Mouse (Mus musculus) layer of hippocampus, adult 2 months (tissue): ENCODE data around the gene Camk2g. TPM values are rescaled to one million over a fixed set of nuclear protein-coding genes. Genes with fewer than 3 reads are reported as not detected.
A peak's percentile ranks its signal among the peaks of the same experiment; 100 is the strongest.

Experiments used
- DNase-seq, 2 experiments: peaks; one replicate each; pipeline ENCODE4 v3.0.0; 2022; ENCODE audit warnings: low spot score in 2 of 2
- H3K27ac ChIP-seq: fragments of 200-600 bp; 2 replicates; pipeline ENCODE4 v1.8.1; 2022
- H3K4me3 ChIP-seq: fragments of 200-600 bp; 2 replicates; pipeline ENCODE4 v1.8.1; 2022; ENCODE audit warnings: mild to moderate bottlenecking
- CTCF ChIP-seq: fragments of 200-600 bp; conservative IDR thresholded peaks from 2 replicates; pipeline ENCODE4 v1.8.1; 2022; ENCODE audit warnings: antibody characterized with exemption, mild to moderate bottlenecking, moderate library complexity
- total RNA-seq, 2 experiments: library from RNA; stranded (reverse); gene quantifications; 2 replicates each; pipeline ENCODE4 v1.2.3; 2021

Camk2g gene
- total RNA-seq, 2 experiments from 2014 or later: 216 to 229 TPM

DNA sequence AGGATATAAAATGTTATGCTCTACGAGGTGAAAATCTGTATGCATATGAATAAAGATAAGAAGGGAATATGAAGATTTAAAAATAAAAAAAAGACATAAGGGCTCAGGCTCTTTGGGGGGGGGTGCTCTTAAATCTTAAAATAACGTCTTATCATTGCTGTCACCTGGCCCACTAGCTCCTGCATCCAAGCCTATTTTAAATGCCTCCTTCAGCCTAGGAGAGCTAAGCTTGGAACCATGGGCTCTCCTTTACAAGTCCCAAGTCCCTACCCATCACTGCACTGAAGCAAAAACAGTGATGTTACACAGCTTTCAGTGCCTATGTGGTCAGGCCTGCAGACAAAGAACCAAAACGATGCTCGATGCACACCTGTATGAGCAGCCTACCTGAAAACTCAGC, 4.3 kb downstream of the Camk2g start:
- Histone ChIP-seq H3K27ac (peak overlapping the region; percentile 93), H3K4me3 (no peak overlapping the region; the same call in 1 of the 2 replicates)
- TF ChIP-seq CTCF: no peak
- DNase-seq: no peak

DNA sequence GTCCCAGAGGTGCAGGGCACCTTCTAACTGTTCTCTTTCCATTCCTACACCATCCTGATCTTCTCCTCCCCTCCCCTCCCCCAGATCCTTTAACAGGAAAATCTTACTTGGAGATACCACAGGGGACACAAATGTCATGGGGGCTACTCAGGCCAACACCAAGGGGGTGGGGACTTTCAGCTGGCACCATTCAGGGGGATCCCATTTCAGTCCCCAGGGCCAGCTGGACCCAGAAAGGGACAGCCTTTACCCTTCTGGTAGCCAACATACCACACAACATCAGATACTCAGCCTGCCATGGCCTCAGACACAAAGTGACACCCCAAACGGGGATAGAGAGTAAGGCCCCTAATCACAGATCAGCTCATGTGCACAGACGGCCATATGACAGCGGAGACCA, 5.7 kb downstream of the Camk2g start:
- Histone ChIP-seq H3K27ac (peak overlapping the region; percentile 86; the same call in 1 of the 2 replicates), H3K4me3 (no peak overlapping the region)
- no peak for DNase-seq
- no peak for TF ChIP-seq CTCF

DNA sequence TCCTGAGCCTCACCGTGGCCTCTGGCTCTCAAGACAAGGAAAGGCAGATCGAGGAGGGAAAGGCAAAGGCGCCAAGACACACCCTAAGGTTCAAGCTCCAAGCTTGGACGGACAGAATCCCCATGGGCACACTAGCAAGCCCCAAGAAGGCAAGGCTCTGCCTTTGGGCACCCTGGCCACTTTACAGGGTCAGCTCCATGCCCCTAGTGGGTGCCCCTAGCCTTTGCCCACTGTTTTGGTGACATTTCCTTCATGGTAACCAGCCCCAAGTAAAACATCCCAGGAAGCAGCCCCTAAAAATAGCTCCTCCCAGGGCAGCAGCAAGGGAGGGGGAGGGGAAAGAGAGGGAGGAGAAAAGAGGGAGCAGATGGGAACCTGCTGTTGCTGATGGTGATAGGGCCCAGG, 7.3 kb downstream of the Camk2g start:
- peak in 1 of 2 experiments; percentile 50 for DNase-seq
- 0 out of 2 replicates have a peak, but pooled peaks have one; percentile 5 for TF ChIP-seq CTCF
- H3K27ac ChIP-seq: peak overlapping the region; percentile 86
- H3K4me3 ChIP-seq: peak overlapping the region; percentile 6; the same call in 1 of the 2 replicates

DNA sequence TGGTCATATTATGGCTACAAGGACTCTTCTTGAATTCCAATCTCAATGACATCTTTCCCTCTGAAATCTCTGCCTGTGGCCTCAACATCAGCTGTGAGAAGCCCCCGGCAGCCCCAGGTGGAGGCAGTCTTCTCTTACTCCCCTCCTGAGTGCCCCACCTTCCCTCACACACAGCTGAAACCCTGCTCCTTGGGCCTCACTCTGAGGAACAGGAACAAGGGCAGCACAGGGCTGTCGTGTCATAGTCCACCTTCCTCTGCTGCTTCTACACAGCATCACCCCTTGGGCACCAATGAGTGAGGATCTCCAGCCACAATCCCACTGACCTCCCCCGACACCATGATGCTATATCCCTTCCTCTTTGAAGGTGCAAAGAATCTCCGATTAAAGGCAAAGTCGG, 7.9 kb downstream of the Camk2g start:
- no peak overlapping the region; the same call in 1 of the 2 replicates for H3K4me3 ChIP-seq

DNA sequence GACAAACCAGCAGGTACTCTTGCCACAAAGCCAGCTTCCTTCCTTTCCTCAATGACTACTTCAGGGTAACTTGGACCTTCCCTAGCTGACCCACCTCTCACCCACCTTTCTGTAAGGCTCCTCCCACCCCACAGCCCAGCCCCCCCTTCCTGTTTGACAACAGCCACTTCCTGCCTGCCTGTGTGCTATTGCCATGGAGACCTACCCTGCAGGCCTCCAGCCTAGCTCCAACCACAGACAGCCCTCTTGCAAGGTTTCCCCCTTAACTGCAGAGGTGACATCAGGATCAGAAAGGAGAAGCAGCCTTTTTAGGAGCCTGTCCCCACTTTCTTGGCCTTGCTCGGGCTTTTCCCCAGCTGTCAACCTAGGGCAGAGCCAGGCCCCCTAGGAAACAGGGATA, 8.7 kb downstream of the Camk2g start:
- Histone ChIP-seq H3K4me3 (no peak overlapping the region), H3K27ac (peak overlapping the region; percentile 86)
- TF ChIP-seq CTCF: no peak
- DNase-seq: no peak

More for the DNA sequence above, 7.9 kb downstream of the Camk2g start:
- peak overlapping the region; percentile 86 for H3K27ac ChIP-seq
- no peak for TF ChIP-seq CTCF
- no peak for DNase-seq

DNA sequence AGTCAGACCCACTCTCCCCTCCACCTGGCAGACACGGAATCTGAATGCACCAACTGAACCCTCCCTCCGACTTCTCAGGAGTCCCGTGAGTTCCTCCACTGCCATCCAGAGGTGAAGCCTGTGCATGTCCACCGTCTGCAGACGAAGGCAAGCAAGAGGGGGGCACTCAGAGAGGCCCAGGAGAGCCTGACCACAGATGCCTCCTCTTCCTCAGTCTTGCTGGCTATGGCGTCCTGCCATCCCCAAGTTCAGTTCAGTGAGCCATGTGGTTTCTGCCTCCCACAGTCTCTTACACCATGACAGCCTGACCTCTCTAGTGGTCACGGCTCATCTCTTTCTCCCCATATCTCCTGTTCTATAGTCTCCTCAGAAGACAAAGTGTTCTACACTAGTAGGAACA, 9.2 kb downstream of the Camk2g start:
- DNase-seq: no peak
- Histone ChIP-seq H3K27ac (peak overlapping the region; percentile 86), H3K4me3 (no peak overlapping the region)
- 0 out of 2 replicates have a peak, but pooled peaks have one; percentile 13 for TF ChIP-seq CTCF

DNA sequence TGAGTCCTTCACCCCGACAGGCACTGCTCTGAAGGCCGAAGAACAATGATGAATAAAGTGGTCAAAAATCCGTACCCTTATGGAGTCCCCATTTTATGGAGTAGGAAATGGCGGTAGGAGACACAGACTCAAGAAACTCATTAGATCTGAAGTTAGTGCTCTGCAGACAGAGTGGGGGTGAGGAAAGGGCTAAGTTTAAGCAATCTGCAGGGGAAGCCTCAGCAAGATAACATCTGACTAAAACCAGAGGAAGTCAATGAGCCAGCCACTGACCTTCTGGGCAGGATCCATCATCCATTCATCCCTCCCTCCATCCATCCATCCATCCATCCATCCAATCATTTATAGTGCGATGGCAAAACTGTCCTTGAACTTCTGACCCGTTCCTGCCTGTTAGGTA, 10.4 kb downstream of the Camk2g start:
- no peak overlapping the region for H3K4me3 ChIP-seq
- no peak for TF ChIP-seq CTCF
- H3K27ac ChIP-seq: peak overlapping the region; percentile 70
- DNase-seq: no peak

DNA sequence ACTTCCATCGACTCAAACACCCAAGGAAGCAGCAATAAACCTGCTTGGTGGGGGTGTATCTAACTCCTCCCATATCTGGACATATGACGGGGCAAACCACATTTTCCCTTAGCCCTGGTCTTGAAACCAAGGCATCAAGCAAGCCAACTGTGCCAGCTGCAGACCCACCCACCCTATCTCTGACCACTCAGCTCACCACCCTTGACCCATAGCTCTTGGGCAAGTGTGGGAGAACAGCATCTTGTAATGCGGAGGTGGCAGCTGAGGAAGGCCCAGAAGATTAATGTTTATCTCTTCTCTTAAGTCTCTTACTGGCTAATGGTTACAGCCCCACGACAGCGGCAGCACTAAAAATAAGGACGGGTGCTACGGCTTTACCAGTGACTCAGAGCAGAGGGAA, 11.0 kb downstream of the Camk2g start:
- DNase-seq: no peak
- Histone ChIP-seq H3K27ac (peak overlapping the region; percentile 70), H3K4me3 (no peak overlapping the region)
- no peak for TF ChIP-seq CTCF

DNA sequence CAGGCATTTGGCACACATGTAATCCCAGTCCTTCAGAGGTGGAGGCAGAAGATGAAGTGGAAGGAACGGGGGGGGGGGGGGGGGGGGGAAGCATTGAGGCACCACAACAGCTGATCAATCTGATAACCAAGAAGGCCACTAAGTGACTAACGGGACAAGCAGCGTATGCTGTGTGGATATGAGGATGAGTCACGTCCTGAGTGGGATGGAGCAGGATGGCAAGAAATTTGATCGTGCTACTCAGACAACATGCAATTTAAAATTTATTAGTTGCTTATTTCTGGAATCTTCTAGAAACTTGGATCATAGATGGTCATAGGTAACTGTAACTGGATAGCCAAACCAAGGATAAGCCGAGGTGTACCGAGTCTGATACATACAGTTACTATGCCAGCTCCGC, 13.7 kb downstream of the Camk2g start:
- Histone ChIP-seq H3K27ac (peak overlapping the region; percentile 70; the same call in 1 of the 2 replicates), H3K4me3 (no peak overlapping the region)
- TF ChIP-seq CTCF: no peak
- no peak for DNase-seq

DNA sequence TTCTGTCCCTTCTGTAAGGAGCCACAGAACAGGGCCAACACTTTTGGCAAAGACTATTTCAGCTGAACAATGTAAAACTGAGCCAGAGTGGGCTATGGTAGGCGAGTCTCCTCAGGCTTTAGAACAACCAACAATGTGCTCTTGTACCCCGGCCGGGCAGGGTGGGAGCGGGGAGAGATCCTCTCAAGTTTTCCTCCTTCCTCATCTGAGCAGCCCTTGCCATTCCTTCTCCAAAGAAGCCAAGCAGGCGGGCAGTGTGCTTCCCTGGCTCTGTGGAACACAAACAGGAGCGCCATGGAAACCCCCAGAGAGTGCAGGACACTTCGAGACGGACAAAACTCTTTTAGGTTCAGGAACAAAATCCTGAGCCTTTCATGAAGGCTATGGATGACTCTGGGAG, 15.4 kb downstream of the Camk2g start:
- peak overlapping the region; percentile 73 for H3K27ac ChIP-seq
- no peak for DNase-seq
- no peak for TF ChIP-seq CTCF
- no peak overlapping the region for H3K4me3 ChIP-seq

DNA sequence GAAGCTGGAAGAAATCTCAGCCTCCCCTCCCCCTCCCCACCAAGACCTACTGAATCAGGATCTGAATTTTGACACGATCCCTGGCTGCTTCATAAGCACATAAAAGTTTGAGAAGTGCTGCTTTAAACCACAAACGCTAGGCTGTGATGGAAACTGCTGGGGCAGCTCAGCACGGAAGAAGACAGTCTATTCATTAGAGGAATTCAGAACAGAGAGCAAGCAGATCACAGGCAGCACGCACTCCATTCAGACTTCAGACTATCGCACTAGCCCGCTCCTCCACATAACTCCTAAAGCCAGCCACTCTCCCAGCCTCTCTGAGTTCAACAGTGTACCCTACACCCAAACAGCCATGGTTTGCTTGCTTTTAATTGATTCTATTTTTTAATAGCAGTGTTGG, 18.2 kb downstream of the Camk2g start:
- TF ChIP-seq CTCF: no peak
- H3K27ac ChIP-seq: peak overlapping the region; percentile 77
- no peak for DNase-seq
- no peak overlapping the region for H3K4me3 ChIP-seq

DNA sequence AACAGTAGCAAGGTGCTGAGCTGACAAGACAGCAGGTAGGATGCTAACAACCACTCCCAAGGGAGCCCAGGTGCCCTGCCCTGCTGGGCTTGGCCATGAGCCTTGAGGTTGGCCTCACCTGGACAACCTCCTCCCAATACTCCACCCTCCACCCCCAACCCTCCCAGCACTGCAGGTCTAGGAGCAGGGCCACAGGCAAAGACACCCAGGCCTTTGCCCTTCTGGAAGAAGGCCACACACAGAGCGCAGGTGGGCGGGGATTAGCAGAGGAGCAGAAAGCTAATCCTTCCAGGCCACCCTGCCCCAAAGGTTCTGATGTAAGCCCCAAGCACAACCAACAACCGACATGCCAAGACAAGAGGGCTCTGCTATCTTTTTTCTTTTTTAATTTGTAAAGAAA, 20.5 kb downstream of the Camk2g start:
- no peak for TF ChIP-seq CTCF
- no peak for DNase-seq
- no peak overlapping the region for H3K4me3 ChIP-seq
- H3K27ac ChIP-seq: peak overlapping the region; percentile 62; the same call in 1 of the 2 replicates

DNA sequence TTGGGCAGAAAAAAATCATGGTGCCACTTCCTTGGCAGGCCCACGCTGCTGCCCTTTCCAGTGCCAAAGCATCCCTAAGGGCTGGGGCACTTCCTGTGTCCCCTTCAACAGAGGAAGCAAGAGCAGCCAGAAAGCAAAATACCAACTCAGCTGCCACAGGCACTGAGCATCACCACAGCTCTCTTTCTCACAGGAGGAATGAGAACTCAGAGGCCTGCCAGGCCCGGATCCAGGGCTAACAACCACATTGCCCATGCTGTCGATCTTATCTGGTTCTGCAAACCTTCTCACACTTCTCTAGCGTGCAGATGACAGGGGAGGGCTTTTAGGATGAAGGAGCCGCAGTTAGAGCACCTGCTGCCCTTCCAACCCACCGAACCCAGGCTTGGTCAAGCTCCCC, 21.1 kb downstream of the Camk2g start:
- Histone ChIP-seq H3K4me3 (no peak overlapping the region), H3K27ac (peak overlapping the region; percentile 62; the same call in 1 of the 2 replicates)
- no peak for TF ChIP-seq CTCF
- no peak for DNase-seq

DNA sequence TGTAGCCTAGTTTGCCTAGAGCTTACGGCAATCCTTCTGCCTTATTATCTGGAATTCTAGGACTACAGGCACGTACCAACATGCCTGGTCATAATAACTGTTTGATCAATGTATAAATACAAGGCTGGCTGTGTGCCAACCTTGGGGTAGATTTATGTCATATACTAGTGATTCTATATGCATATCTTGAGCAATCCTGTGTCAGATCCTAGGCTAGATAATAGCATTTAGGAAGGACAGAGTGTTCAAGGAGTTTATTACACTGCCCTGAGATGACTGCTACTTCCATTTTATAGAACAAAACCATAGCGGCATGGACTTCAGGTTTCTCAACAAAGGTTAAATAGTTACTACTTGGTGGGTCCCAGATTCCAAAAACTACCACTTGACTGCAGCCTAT, 21.9 kb downstream of the Camk2g start:
- TF ChIP-seq CTCF: no peak

More for the DNA sequence above, 21.9 kb downstream of the Camk2g start:
- peak overlapping the region; percentile 62; the same call in 1 of the 2 replicates for H3K27ac ChIP-seq
- H3K4me3 ChIP-seq: no peak overlapping the region
- no peak for DNase-seq
